Mouse (Mus musculus) neural tube, embryonic 14.5 days (tissue): Measurements from ENCODE around the gene Pigh. TPM values are rescaled to one million over a fixed set of nuclear protein-coding genes. Genes with fewer than 3 reads are reported as not detected.

Experiments
- ATAC-seq: fragments of 200-750 bp; cut with Nextera tagmentation; 2 replicates; pipeline ENCODE4 v1.8.0; 2017; ENCODE audit warnings: low read depth, mild to moderate bottlenecking, moderate TSS enrichment, moderate library complexity
- H3K27ac ChIP-seq: fragments of 300-500 bp; sonication (generic); 2 replicates; pipeline ENCODE4 v1.5.1; 2014; ENCODE audit warnings: low read depth, mild to moderate bottlenecking, control low read depth, low read length, moderate library complexity, mixed read lengths
- H3K27me3 ChIP-seq: fragments of 300-500 bp; sonication (generic); 2 replicates; pipeline ENCODE4 v1.6.1; 2014; ENCODE audit warnings: low read length; ENCODE audit not compliant: control insufficient read depth, insufficient read depth
- H3K36me3 ChIP-seq: fragments of 300-500 bp; sonication (generic); 2 replicates; pipeline ENCODE4 v1.6.1; 2014; ENCODE audit warnings: low read length, mixed read lengths; ENCODE audit not compliant: control insufficient read depth, insufficient read depth
- H3K4me1 ChIP-seq: fragments of 300-500 bp; sonication (generic); 2 replicates; pipeline ENCODE4 v1.6.1; 2014; ENCODE audit warnings: low read length; ENCODE audit not compliant: control insufficient read depth, insufficient read depth
- H3K4me2 ChIP-seq: fragments of 300-500 bp; sonication (generic); 2 replicates; pipeline ENCODE4 v1.6.1; 2014; ENCODE audit warnings: mild to moderate bottlenecking, low read depth, low read length, control low read depth
- H3K4me3 ChIP-seq: fragments of 300-500 bp; sonication (generic); 2 replicates; pipeline ENCODE4 v1.5.1; 2014; ENCODE audit warnings: low read depth, low read length, control low read depth, mixed read lengths
- H3K9ac ChIP-seq: fragments of 300-500 bp; sonication (generic); replicated peaks from 2 replicates; pipeline ENCODE4 v1.6.1; 2014; ENCODE audit warnings: low read depth, mild to moderate bottlenecking, control low read depth, low read length, mixed read lengths
- H3K9me3 ChIP-seq: fragments of 300-500 bp; sonication (generic); 2 replicates; pipeline ENCODE4 v1.6.1; 2016; ENCODE audit warnings: low read length; ENCODE audit not compliant: control insufficient read depth
- WGBS: fragments of 180-500 bp; shearing (Covaris S2); extraction: QIAGEN DNeasy Blood & Tissue Kit; methylation state at CpG from one replicate; pipeline ENCODE4 v1.1.7; 2014; 5-methylcytosine and 5-hydroxymethylcytosine counted together
- polyA plus RNA-seq: library from polyadenylated mRNA; unstranded; fragments of >200 nt; fragmentation: Nextera tagmentation; extraction: Ambion mirVana; gene quantifications from 2 replicates; pipeline ENCODE4 v1.2.1, GENCODE M21; 2014

Pigh gene
- polyA plus RNA-seq, 1 experiment from 2014 or later, result 19.6 TPM

GRCm38 (mm10) chr12:79059573-79059972 lies 29.9 kb downstream of the Pigh start:
- H3K27me3 ChIP-seq, result no peaks in the 10 kb centered on the region
- no peak overlapping the region for H3K4me2 ChIP-seq
- no peak overlapping the region for H3K9ac ChIP-seq
- H3K4me3 ChIP-seq, result no peak overlapping the region
- WGBS, result 84% methylated on average over 6 of the region's 6 CpGs
- no peak for ATAC-seq
- H3K9me3 ChIP-seq, result no peaks in the 10 kb centered on the region
- peaks cover 1% of the 10 kb centered on the region for H3K36me3 ChIP-seq
- H3K4me1 ChIP-seq, result no peaks in the 10 kb centered on the region
- H3K27ac ChIP-seq, result no peak overlapping the region

GRCm38 (mm10) chr12:79055276-79055675 lies 34.2 kb downstream of the Pigh start:
- Histone ChIP-seq H3K4me1 (no peaks in the 10 kb centered on the region), H3K27me3 (no peaks in the 10 kb centered on the region), H3K4me2 (no peak overlapping the region), H3K9ac (no peak overlapping the region), H3K27ac (no peak overlapping the region), H3K36me3 (peaks cover 7% of the 10 kb centered on the region; the same call in 1 of the 2 replicates), H3K4me3 (no peak overlapping the region), H3K9me3 (no peaks in the 10 kb centered on the region)
- ATAC-seq, result no peak
- 95% methylated on average over 7 of the region's 7 CpGs for WGBS

- H3K4me1 ChIP-seq, result no peaks in the 10 kb centered on the region
- no peak overlapping the region for H3K9ac ChIP-seq
- H3K27me3 ChIP-seq, result no peaks in the 10 kb centered on the region
- H3K9me3 ChIP-seq, result no peaks in the 10 kb centered on the region
- no peak overlapping the region for H3K4me3 ChIP-seq
- peaks cover 7% of the 10 kb centered on the region; the same call in 1 of the 2 replicates for H3K36me3 ChIP-seq
- H3K4me2 ChIP-seq, result no peak overlapping the region
- no peak for ATAC-seq
- WGBS, result 90% methylated on average over 2 of the region's 2 CpGs
- no peak overlapping the region for H3K27ac ChIP-seq
Observed at GRCm38 (mm10) chr12:79052073-79052472, 37.4 kb downstream of the Pigh start.

GRCm38 (mm10) chr12:79050545-79051212 lies 38.8 kb downstream of the Pigh start:
- no peak overlapping the region for H3K9ac ChIP-seq
- H3K27ac ChIP-seq, result no peak overlapping the region
- H3K4me1 ChIP-seq, result no peaks in the 10 kb centered on the region
- H3K9me3 ChIP-seq, result no peaks in the 10 kb centered on the region
- H3K4me2 ChIP-seq, result no peak overlapping the region
- no peak for ATAC-seq
- H3K36me3 ChIP-seq, result peaks cover 7% of the 10 kb centered on the region; the same call in 1 of the 2 replicates
- 85% methylated on average over 3 of the region's 3 CpGs for WGBS
- H3K27me3 ChIP-seq, result no peaks in the 10 kb centered on the region
- H3K4me3 ChIP-seq, result no peak overlapping the region

- Histone ChIP-seq H3K4me2 (no peak overlapping the region), H3K27me3 (no peaks in the 10 kb centered on the region), H3K36me3 (peaks cover 7% of the 10 kb centered on the region; the same call in 1 of the 2 replicates), H3K9ac (no peak overlapping the region), H3K9me3 (no peaks in the 10 kb centered on the region), H3K4me3 (no peak overlapping the region), H3K27ac (no peak overlapping the region), H3K4me1 (no peaks in the 10 kb centered on the region)
- no peak for ATAC-seq
- 82% methylated on average over 2 of the region's 2 CpGs for WGBS
Observed at GRCm38 (mm10) chr12:79049807-79050206, 39.6 kb downstream of the Pigh start.

- no peak overlapping the region for H3K9ac ChIP-seq
- no peak overlapping the region for H3K27ac ChIP-seq
- no peaks in the 10 kb centered on the region for H3K9me3 ChIP-seq
- H3K27me3 ChIP-seq, result no peaks in the 10 kb centered on the region
- no peak overlapping the region for H3K4me3 ChIP-seq
- no peak overlapping the region for H3K4me2 ChIP-seq
- H3K36me3 ChIP-seq, result peaks cover 5% of the 10 kb centered on the region; the same call in 1 of the 2 replicates
- no peak for ATAC-seq
- no peaks in the 10 kb centered on the region for H3K4me1 ChIP-seq
- 92% methylated on average over 1 of the region's 1 CpGs for WGBS
Observed at GRCm38 (mm10) chr12:79048898-79049297, 40.6 kb downstream of the Pigh start.

- H3K27ac ChIP-seq, result no peak overlapping the region
- ATAC-seq, result no peak
- H3K27me3 ChIP-seq, result no peaks in the 10 kb centered on the region
- no peak overlapping the region for H3K4me3 ChIP-seq
- H3K4me2 ChIP-seq, result no peak overlapping the region
- 93% methylated on average over 7 of the region's 7 CpGs for WGBS
- H3K36me3 ChIP-seq, result no peaks in the 10 kb centered on the region
- no peaks in the 10 kb centered on the region for H3K4me1 ChIP-seq
- H3K9ac ChIP-seq, result no peak overlapping the region
- no peaks in the 10 kb centered on the region for H3K9me3 ChIP-seq
Observed at GRCm38 (mm10) chr12:79047203-79047602, 42.2 kb downstream of the Pigh start.

- no peak overlapping the region for H3K4me3 ChIP-seq
- H3K36me3 ChIP-seq, result no peaks in the 10 kb centered on the region
- no peak overlapping the region for H3K27ac ChIP-seq
- no peaks in the 10 kb centered on the region for H3K9me3 ChIP-seq
- no peaks in the 10 kb centered on the region for H3K27me3 ChIP-seq
- no peak overlapping the region for H3K4me2 ChIP-seq
- 72% methylated on average over 6 of the region's 6 CpGs for WGBS
- H3K9ac ChIP-seq, result no peak overlapping the region
- H3K4me1 ChIP-seq, result no peaks in the 10 kb centered on the region
- no peak for ATAC-seq
Observed at GRCm38 (mm10) chr12:79046171-79046570, 43.3 kb downstream of the Pigh start.

- Histone ChIP-seq H3K9me3 (no peaks in the 10 kb centered on the region), H3K4me1 (no peaks in the 10 kb centered on the region), H3K27ac (no peak overlapping the region), H3K27me3 (no peaks in the 10 kb centered on the region), H3K4me3 (no peak overlapping the region), H3K9ac (no peak overlapping the region), H3K4me2 (no peak overlapping the region), H3K36me3 (no peaks in the 10 kb centered on the region)
- ATAC-seq, result no peak
- WGBS, result 90% methylated on average over 8 of the region's 8 CpGs
Observed at GRCm38 (mm10) chr12:79044668-79045067, 44.8 kb downstream of the Pigh start.
